Mouse (Mus musculus): Measurements from ENCODE around the gene Serpina3m. TPM values are rescaled to one million over a fixed set of nuclear protein-coding genes. Genes with fewer than 3 reads are reported as not detected.

Serpina3m gene
- total RNA-seq, 2 experiments from 2014 or later, result not detected

Other genes with a start within 250 kb of the Serpina3m start
- not detected for gene Serpina5, start 237.4 kb upstream of the Serpina3m start, total RNA-seq (2021)
- gene Serpina3a, start 225.8 kb upstream of the Serpina3m start, total RNA-seq (2021), result not detected
- not detected for gene Serpina3b, start 210.5 kb upstream of the Serpina3m start, total RNA-seq (2021)
- gene Serpina3c, start 184.6 kb upstream of the Serpina3m start, total RNA-seq (2021), result under 1 TPM; 0.20 to 0.25 TPM
- not detected for gene Serpina3f, start 123.9 kb upstream of the Serpina3m start, total RNA-seq (2021)
- 1 to 10 TPM in 1 of 2 experiments, under 1 TPM in 1; 0.78 to 1.2 TPM for gene Serpina3g, start 102.2 kb upstream of the Serpina3m start, total RNA-seq (2021)
- not detected for gene Serpina3i, start 75.4 kb upstream of the Serpina3m start, total RNA-seq (2021)
- not detected for gene Serpina3j, start 23.9 kb upstream of the Serpina3m start, total RNA-seq (2021)
- not detected for gene Serpina3k, start within 50 bp of the Serpina3m start, total RNA-seq (2021)
- gene Serpina3n, start 68.2 kb downstream of the Serpina3m start, total RNA-seq (2021), result 10 to 100 TPM; 23.3 to 28.2 TPM
- not detected for gene Gsc, start 134.8 kb downstream of the Serpina3m start, total RNA-seq (2021)

Data from layer of hippocampus, postnatal 10 days (tissue).